Mouse (Mus musculus) embryonic stem cell, embryonic (primary cell): ENCODE data around the gene Prss40.

Source experiments
- CTCF ChIA-PET, 4 experiments: fragments of 300-600 bp in 2 of 4; fragments of 350-600 bp in 2 of 4; sonication (Branson Sonifier 250); formaldehyde crosslinking; loops; one replicate each; lab custom pipeline; 2022; ENCODE audit warnings: inconsistent platforms in 2 of 4; lab: Charles Lee
- POLR2A ChIA-PET, 4 experiments: fragments of 300-600 bp in 2 of 4; fragments of 350-600 bp in 2 of 4; sonication (Branson Sonifier 250); formaldehyde crosslinking; loops; one replicate each; lab custom pipeline; 2022; ENCODE audit warnings: antibody characterized with exemption in 4 of 4, inconsistent platforms in 1 of 4; lab: Charles Lee

Gene Prss40

DNA sequence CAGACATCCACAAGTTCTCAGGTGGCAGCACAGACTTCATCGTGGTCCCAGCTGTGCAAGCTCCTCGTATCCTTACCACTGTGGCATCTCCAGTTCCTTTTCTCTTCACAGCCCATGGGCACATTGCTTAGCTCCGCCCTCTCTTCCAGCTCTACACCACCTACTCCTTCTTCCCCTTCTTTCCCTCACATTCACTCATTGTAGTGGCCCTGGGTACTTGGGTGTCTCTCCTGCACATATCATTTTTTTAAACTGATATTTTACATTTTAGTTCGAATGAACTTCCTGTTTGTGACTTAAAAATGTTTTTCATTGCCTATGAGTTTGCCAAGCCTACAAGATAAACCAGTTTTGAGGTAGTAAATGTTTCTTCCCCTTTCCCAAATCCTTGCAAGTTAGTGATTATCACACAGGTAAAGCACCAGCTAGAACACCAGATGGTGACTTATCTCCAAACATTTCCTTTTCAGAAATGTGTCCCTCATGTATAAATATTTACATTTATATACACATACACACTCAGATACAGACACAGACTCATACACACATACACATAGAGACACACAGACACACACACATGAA lies 54.7 kb downstream of the Prss40 start:
- ChIA-PET POLR2A (no interaction called here), CTCF (interaction anchor here in 3 of 4 experiments (0.5 to 1.5 kb wide), 3 partner anchors 10 to 136 kb away, joined by 3 to 5 read pairs (median 4); no protein-coding TSS in a partner anchor)

GRCm38 (mm10) chr1:34505307-34505706 lies 55.4 kb downstream of the Prss40 start:
- POLR2A ChIA-PET: interaction anchor here in 2 of 4 experiments (0.6 to 1.2 kb wide), 2 partner anchors 57 to 595 kb away, joined by 3 to 4 read pairs; no protein-coding TSS in a partner anchor
- CTCF ChIA-PET: interaction anchor here in 3 of 4 experiments (0.5 to 1.5 kb wide), 4 partner anchors 11 to 137 kb away, joined by 3 to 5 read pairs (median 4); no protein-coding TSS in a partner anchor

- POLR2A ChIA-PET: interaction anchor here in 1 of 4 experiments (0.5 kb wide), 1 partner anchor 66 kb away, joined by 3 read pairs; no protein-coding TSS in a partner anchor
- CTCF ChIA-PET: interaction anchor here in 1 of 4 experiments (1.0 kb wide), 1 partner anchor 8 kb away, joined by 3 read pairs; no protein-coding TSS in a partner anchor
These were observed 57.8 kb downstream of the Prss40 start for GRCm38 (mm10) chr1:34502991-34503390.
